Mouse (Mus musculus): ENCODE results near the gene Il3.

GRCm38 (mm10) chr11:54303076-54303727 is 36.1 kb upstream of the Il3 start:
- TF ChIP-seq CTCF (IDR thresholded peaks at IDR 0.05; ENCODE audit: low read depth) (no peak), EP300 (IDR thresholded peaks at IDR 0.05; ENCODE audit: low read depth) (no peak)
